Mouse (Mus musculus) heart, adult 2 months (tissue): ENCODE data around the gene Mtmr3. TPM values are rescaled to one million over a fixed set of nuclear protein-coding genes. Genes with fewer than 3 reads are reported as not detected.

Source experiments
- DNase-seq, 2 experiments: peaks; one replicate each; pipeline ENCODE4 v3.0.0; 2021
- H3K27ac ChIP-seq: fragments of 200-600 bp; 2 replicates; pipeline ENCODE4 v1.8.1; 2022
- H3K27me3 ChIP-seq: fragments of 200-500 bp; 2 replicates; pipeline ENCODE4 v1.6.1; 2012; ENCODE audit warnings: mild to moderate bottlenecking, low read length, inconsistent platforms, mixed read lengths; ENCODE audit not compliant: control insufficient read depth, insufficient read depth
- H3K36me3 ChIP-seq: fragments of 200-500 bp; 2 replicates; pipeline ENCODE4 v1.6.1; 2012; ENCODE audit warnings: low read length, inconsistent platforms; ENCODE audit not compliant: control insufficient read depth, insufficient read depth
- H3K4me1 ChIP-seq: fragments of 200-500 bp; 2 replicates; pipeline ENCODE4 v1.6.1; 2011; ENCODE audit warnings: low read length; ENCODE audit not compliant: control insufficient read depth, insufficient read depth
- H3K4me3 ChIP-seq: fragments of 200-600 bp; 2 replicates; pipeline ENCODE4 v1.8.1; 2022
- H3K79me2 ChIP-seq: fragments of 200-500 bp; replicated peaks from 2 replicates; pipeline ENCODE4 v1.6.1; 2012; ENCODE audit warnings: mild to moderate bottlenecking, inconsistent platforms, low read length, moderate library complexity, mixed read lengths; ENCODE audit not compliant: control insufficient read depth, insufficient read depth
- H3K9ac ChIP-seq: fragments of 200-500 bp; 2 replicates; pipeline ENCODE4 v1.6.1; 2012; ENCODE audit warnings: low read depth, mild to moderate bottlenecking, control low read depth, inconsistent platforms, low read length, mixed read lengths
- CTCF ChIP-seq: fragments of 200-600 bp; IDR thresholded peaks from 2 replicates; pipeline ENCODE4 v1.8.1; 2022; ENCODE audit warnings: antibody characterized with exemption, mild to moderate bottlenecking, moderate library complexity
- EP300 ChIP-seq: fragments of 200-500 bp; IDR thresholded peaks from 2 replicates; pipeline ENCODE4 v1.6.1; 2011; ENCODE audit warnings: low read depth, low read length, control low read depth; ENCODE audit not compliant: insufficient read depth
- POLR2A ChIP-seq: fragments of 200-500 bp; IDR thresholded peaks from 2 replicates; pipeline ENCODE4 v1.6.1; 2011; ENCODE audit warnings: mild to moderate bottlenecking, low read depth, low read length, control low read depth; ENCODE audit not compliant: insufficient read depth
- WGBS: fragments of 180-500 bp; shearing (Covaris S2); methylation state at CpG from one replicate; pipeline ENCODE4 v1.1.7; 2018; 5-methylcytosine and 5-hydroxymethylcytosine counted together
- intact Hi-C: fragments of 180-260 bp; cut with DNase I; formaldehyde crosslinking; loops from one replicate; pipeline ENCODE4 v1.15.1; 2025
- polyA plus RNA-seq: library from polyadenylated mRNA; depleted of rRNA; stranded (reverse); fragments of >200 nt; gene quantifications from 2 replicates; pipeline ENCODE4 v1.2.3, GENCODE M21; 2012
- total RNA-seq, 2 experiments: library from RNA; stranded (reverse); gene quantifications; 2 replicates each; pipeline ENCODE4 v1.2.3; 2021

Mtmr3 gene
- total and polyA plus RNA-seq, 3 experiments: 24.4 to 50.8 (median 43.9) TPM

GRCm38 (mm10) chr11:4464616-4465015 lies 130.0 kb downstream of the Mtmr3 start:
- Histone ChIP-seq H3K4me1 (peaks cover 3% of the 10 kb centered on the region; the same call in 1 of the 2 replicates), H3K4me3 (no peak overlapping the region), H3K9ac (no peak overlapping the region), H3K27me3 (no peaks in the 10 kb centered on the region; the same call in 1 of the 2 replicates), H3K79me2 (no peaks in the 10 kb centered on the region), H3K36me3 (no peaks in the 10 kb centered on the region), H3K27ac (no peak overlapping the region)
- 90% methylated on average over 4 of the region's 4 CpGs for WGBS
- TF ChIP-seq POLR2A: no peak
- no peak for TF ChIP-seq EP300
- no peak for TF ChIP-seq CTCF
- DNase-seq: no peak
- intact Hi-C loops: no loop called here

- H3K36me3 ChIP-seq: no peaks in the 10 kb centered on the region
- H3K27ac ChIP-seq: no peak overlapping the region
- peaks cover 3% of the 10 kb centered on the region; the same call in 1 of the 2 replicates for H3K4me1 ChIP-seq
- no peaks in the 10 kb centered on the region for H3K79me2 ChIP-seq
- no peak overlapping the region for H3K9ac ChIP-seq
- DNase-seq: no peak
- TF ChIP-seq CTCF (no peak), EP300 (no peak), POLR2A (no peak)
- H3K27me3 ChIP-seq: no peaks in the 10 kb centered on the region; the same call in 1 of the 2 replicates
- intact Hi-C loops: no loop called here
- H3K4me3 ChIP-seq: no peak overlapping the region
- WGBS: 80% methylated on average over 1 of the region's 1 CpGs
Observed at GRCm38 (mm10) chr11:4464186-4464585, 130.5 kb downstream of the Mtmr3 start.

GRCm38 (mm10) chr11:4462868-4463267 lies 131.8 kb downstream of the Mtmr3 start:
- H3K9ac ChIP-seq: no peak overlapping the region
- no peaks in the 10 kb centered on the region for H3K36me3 ChIP-seq
- no peak for DNase-seq
- intact Hi-C loops: no loop called here
- 57% methylated on average over 2 of the region's 2 CpGs for WGBS
- H3K27me3 ChIP-seq: no peaks in the 10 kb centered on the region; the same call in 1 of the 2 replicates
- H3K27ac ChIP-seq: no peak overlapping the region
- H3K4me3 ChIP-seq: no peak overlapping the region
- H3K79me2 ChIP-seq: no peaks in the 10 kb centered on the region
- H3K4me1 ChIP-seq: peaks cover 3% of the 10 kb centered on the region; the same call in 1 of the 2 replicates
- TF ChIP-seq EP300 (no peak), POLR2A (no peak)

- Histone ChIP-seq H3K27me3 (no peaks in the 10 kb centered on the region), H3K9ac (no peak overlapping the region), H3K79me2 (no peaks in the 10 kb centered on the region), H3K4me1 (peaks cover 2% of the 10 kb centered on the region; the same call in 1 of the 2 replicates), H3K4me3 (no peak overlapping the region), H3K36me3 (no peaks in the 10 kb centered on the region), H3K27ac (no peak overlapping the region)
- TF ChIP-seq POLR2A: no peak
- no peak for DNase-seq
- intact Hi-C loops: no loop called here
- WGBS: 15% methylated on average over 12 of the region's 12 CpGs
Observed at GRCm38 (mm10) chr11:4461154-4461553, 133.5 kb downstream of the Mtmr3 start.

GRCm38 (mm10) chr11:4460615-4461014 lies 134.0 kb downstream of the Mtmr3 start:
- intact Hi-C loops: no loop called here
- H3K79me2 ChIP-seq: no peaks in the 10 kb centered on the region
- H3K4me3 ChIP-seq: no peak overlapping the region
- no peaks in the 10 kb centered on the region for H3K27me3 ChIP-seq
- H3K9ac ChIP-seq: no peak overlapping the region
- H3K36me3 ChIP-seq: no peaks in the 10 kb centered on the region
- 34% methylated on average over 5 of the region's 5 CpGs for WGBS
- TF ChIP-seq POLR2A (no peak), CTCF (no peak), EP300 (no peak)
- H3K4me1 ChIP-seq: peaks cover 2% of the 10 kb centered on the region; the same call in 1 of the 2 replicates
- H3K27ac ChIP-seq: no peak overlapping the region
- DNase-seq: no peak

- H3K9ac ChIP-seq: no peak overlapping the region
- intact Hi-C loops: no loop called here
- no peaks in the 10 kb centered on the region for H3K36me3 ChIP-seq
- no peak overlapping the region for H3K4me3 ChIP-seq
- no peak for DNase-seq
- no peaks in the 10 kb centered on the region for H3K27me3 ChIP-seq
- WGBS: 67% methylated on average over 8 of the region's 8 CpGs
- H3K79me2 ChIP-seq: no peaks in the 10 kb centered on the region
- TF ChIP-seq CTCF: no peak
- no peak for TF ChIP-seq POLR2A
- TF ChIP-seq EP300: no peak
- no peak overlapping the region for H3K27ac ChIP-seq
- H3K4me1 ChIP-seq: no peaks in the 10 kb centered on the region
Observed at GRCm38 (mm10) chr11:4454895-4455535, 139.6 kb downstream of the Mtmr3 start.
